Mouse (Mus musculus) limb, embryonic 12.5 days (tissue): ENCODE measurements around the gene Nlrp3. TPM values are rescaled to one million over a fixed set of nuclear protein-coding genes. Genes with fewer than 3 reads are reported as not detected.

ENCODE experiments used
- ATAC-seq: fragments of 200-750 bp; cut with Nextera tagmentation; 2 replicates; pipeline ENCODE4 v1.8.0; 2017; ENCODE audit warnings: low read depth, moderate TSS enrichment; ENCODE audit not compliant: insufficient number of reproducible peaks, insufficient read depth, low FRiP score, low TSS enrichment
- H3K27ac ChIP-seq: fragments of 300-500 bp; sonication (generic); 2 replicates; pipeline ENCODE4 v1.5.1; 2016; ENCODE audit warnings: mild to moderate bottlenecking, moderate library complexity
- H3K27me3 ChIP-seq: fragments of 300-500 bp; sonication (generic); 2 replicates; pipeline ENCODE4 v1.6.1; 2016; ENCODE audit warnings: mild to moderate bottlenecking, moderate library complexity
- H3K36me3 ChIP-seq: fragments of 300-500 bp; sonication (generic); 2 replicates; pipeline ENCODE4 v1.6.1; 2016; ENCODE audit warnings: mild to moderate bottlenecking, moderate library complexity
- H3K4me1 ChIP-seq: fragments of 300-500 bp; sonication (generic); replicated peaks from 2 replicates; pipeline ENCODE4 v1.6.1; 2016
- H3K4me2 ChIP-seq: fragments of 300-500 bp; sonication (generic); 2 replicates; pipeline ENCODE4 v1.6.1; 2016; ENCODE audit warnings: mild to moderate bottlenecking, moderate library complexity
- H3K4me3 ChIP-seq: fragments of 300-500 bp; sonication (generic); replicated peaks from 2 replicates; pipeline ENCODE4 v1.5.1; 2016; ENCODE audit warnings: mild to moderate bottlenecking
- H3K9ac ChIP-seq: fragments of 300-500 bp; sonication (generic); replicated peaks from 2 replicates; pipeline ENCODE4 v1.6.1; 2016; ENCODE audit warnings: mild to moderate bottlenecking, moderate library complexity
- H3K9me3 ChIP-seq: fragments of 300-500 bp; sonication (generic); 2 replicates; pipeline ENCODE4 v1.6.1; 2016; ENCODE audit warnings: mild to moderate bottlenecking, moderate library complexity
- WGBS: fragments of 180-500 bp; shearing (Covaris S2); methylation state at CpG from one replicate; pipeline ENCODE4 v1.1.7; 2016; 5-methylcytosine and 5-hydroxymethylcytosine counted together
- polyA plus RNA-seq: library from polyadenylated mRNA; unstranded; fragments of >200 nt; fragmentation: Nextera tagmentation; extraction: Ambion mirVana; gene quantifications from 2 replicates; pipeline ENCODE4 v1.2.1, GENCODE M21; 2016

The Nlrp3 gene
- polyA plus RNA-seq, 1 experiment from 2014 or later, result not detected

GRCm38 (mm10) chr11:59514789-59515188, 26.6 kb upstream of the Nlrp3 start:
- Histone ChIP-seq H3K4me3 (no peak overlapping the region), H3K9ac (no peak overlapping the region), H3K36me3 (peaks cover 13% of the 10 kb centered on the region), H3K4me1 (peaks cover 15% of the 10 kb centered on the region; the same call in 1 of the 2 replicates), H3K9me3 (no peaks in the 10 kb centered on the region), H3K27me3 (no peaks in the 10 kb centered on the region), H3K27ac (peak overlapping the region; percentile 57), H3K4me2 (no peak overlapping the region)
- peak; percentile 60; the same call in 1 of the 2 replicates for ATAC-seq
- WGBS, result 57% methylated on average over 3 of the region's 3 CpGs

- H3K9ac ChIP-seq, result no peak overlapping the region
- no peaks in the 10 kb centered on the region for H3K36me3 ChIP-seq
- no peak overlapping the region for H3K4me2 ChIP-seq
- H3K4me3 ChIP-seq, result no peak overlapping the region
- no peak overlapping the region for H3K27ac ChIP-seq
- H3K9me3 ChIP-seq, result no peaks in the 10 kb centered on the region
- H3K4me1 ChIP-seq, result peaks cover 19% of the 10 kb centered on the region; the same call in 1 of the 2 replicates
- H3K27me3 ChIP-seq, result no peaks in the 10 kb centered on the region
- ATAC-seq, result no peak
- WGBS, result 89% methylated on average over 1 of the region's 1 CpGs
Measured at GRCm38 (mm10) chr11:59517441-59517840, 23.9 kb upstream of the Nlrp3 start.

- Histone ChIP-seq H3K36me3 (no peaks in the 10 kb centered on the region), H3K9ac (no peak overlapping the region), H3K27me3 (no peaks in the 10 kb centered on the region), H3K4me2 (no peak overlapping the region), H3K4me1 (peaks cover 15% of the 10 kb centered on the region; the same call in 1 of the 2 replicates), H3K9me3 (no peaks in the 10 kb centered on the region), H3K4me3 (no peak overlapping the region), H3K27ac (no peak overlapping the region)
- ATAC-seq, result no peak
- WGBS, result 73% methylated on average over 10 of the region's 10 CpGs
Measured at GRCm38 (mm10) chr11:59518226-59518625, 23.1 kb upstream of the Nlrp3 start.

- Histone ChIP-seq H3K9ac (no peak overlapping the region), H3K9me3 (peaks cover 4% of the 10 kb centered on the region; the same call in 1 of the 2 replicates), H3K4me2 (no peak overlapping the region), H3K36me3 (no peaks in the 10 kb centered on the region), H3K27me3 (no peaks in the 10 kb centered on the region), H3K27ac (no peak overlapping the region), H3K4me3 (no peak overlapping the region), H3K4me1 (peaks cover 11% of the 10 kb centered on the region; the same call in 1 of the 2 replicates)
- no peak for ATAC-seq
- WGBS, result 71% methylated on average over 6 of the region's 6 CpGs
Measured at GRCm38 (mm10) chr11:59519741-59520495, 21.4 kb upstream of the Nlrp3 start.

GRCm38 (mm10) chr11:59524150-59524549, 17.2 kb upstream of the Nlrp3 start:
- Histone ChIP-seq H3K36me3 (no peaks in the 10 kb centered on the region), H3K9ac (no peak overlapping the region), H3K9me3 (peaks cover 4% of the 10 kb centered on the region; the same call in 1 of the 2 replicates), H3K27me3 (no peaks in the 10 kb centered on the region), H3K4me3 (no peak overlapping the region), H3K4me2 (no peak overlapping the region), H3K4me1 (peaks cover 8% of the 10 kb centered on the region; the same call in 1 of the 2 replicates), H3K27ac (no peak overlapping the region)
- 96% methylated on average over 2 of the region's 2 CpGs for WGBS
- no peak for ATAC-seq

GRCm38 (mm10) chr11:59525237-59525636, 16.1 kb upstream of the Nlrp3 start:
- Histone ChIP-seq H3K27ac (no peak overlapping the region), H3K4me2 (no peak overlapping the region), H3K9ac (no peak overlapping the region), H3K9me3 (peaks cover 4% of the 10 kb centered on the region; the same call in 1 of the 2 replicates), H3K4me1 (0 out of 2 replicates have a peak, but pooled peaks cover 3% of the 10 kb centered on the region), H3K27me3 (no peaks in the 10 kb centered on the region), H3K4me3 (no peak overlapping the region), H3K36me3 (no peaks in the 10 kb centered on the region)
- WGBS, result 8% methylated on average over 10 of the region's 10 CpGs
- no peak for ATAC-seq

GRCm38 (mm10) chr11:59526472-59527080, 14.8 kb upstream of the Nlrp3 start, which contains the start of gene Zkscan17:
Zkscan17 (minus strand) TSS chr11:59526751.
- no peak within 1 kb of the TSS for H3K4me2 ChIP-seq
- WGBS, result 55% methylated on average over 8 of the region's 8 CpGs
- H3K9ac ChIP-seq, result no peak within 1 kb of the TSS
- ATAC-seq, result no peak
- H3K4me3 ChIP-seq, result no peak within 1 kb of the TSS
- no peak within 1 kb of the TSS for H3K27ac ChIP-seq
- peaks cover 7% of the 10 kb centered on the region for H3K4me1 ChIP-seq
- H3K27me3 ChIP-seq, result no peaks in the 10 kb centered on the region
- H3K36me3 ChIP-seq, result no peaks in the 10 kb centered on the region
- H3K9me3 ChIP-seq, result peaks cover 4% of the 10 kb centered on the region; the same call in 1 of the 2 replicates

- no peak overlapping the region for H3K27ac ChIP-seq
- no peak for ATAC-seq
- no peak overlapping the region for H3K4me2 ChIP-seq
- no peak overlapping the region for H3K4me3 ChIP-seq
- H3K9me3 ChIP-seq, result no peaks in the 10 kb centered on the region
- H3K9ac ChIP-seq, result no peak overlapping the region
- H3K4me1 ChIP-seq, result peaks cover 7% of the 10 kb centered on the region
- H3K27me3 ChIP-seq, result no peaks in the 10 kb centered on the region
- no peaks in the 10 kb centered on the region for H3K36me3 ChIP-seq
- 84% methylated on average over 5 of the region's 5 CpGs for WGBS
Measured at GRCm38 (mm10) chr11:59530221-59530620, 11.1 kb upstream of the Nlrp3 start.

- Histone ChIP-seq H3K4me1 (peaks cover 7% of the 10 kb centered on the region), H3K9me3 (no peaks in the 10 kb centered on the region), H3K4me3 (no peak overlapping the region), H3K27me3 (no peaks in the 10 kb centered on the region), H3K27ac (no peak overlapping the region), H3K4me2 (no peak overlapping the region), H3K36me3 (no peaks in the 10 kb centered on the region), H3K9ac (no peak overlapping the region)
- WGBS, result 73% methylated on average over 6 of the region's 6 CpGs
- ATAC-seq, result peak; percentile 26; the same call in 1 of the 2 replicates
Measured at GRCm38 (mm10) chr11:59530870-59531535, 10.4 kb upstream of the Nlrp3 start.

GRCm38 (mm10) chr11:59531562-59531961, 9.8 kb upstream of the Nlrp3 start:
- no peak overlapping the region for H3K4me2 ChIP-seq
- no peak overlapping the region for H3K9ac ChIP-seq
- 75% methylated on average over 5 of the region's 5 CpGs for WGBS
- H3K36me3 ChIP-seq, result no peaks in the 10 kb centered on the region
- 0 out of 2 replicates have a peak, but pooled peaks have one; percentile 26 for ATAC-seq
- H3K9me3 ChIP-seq, result no peaks in the 10 kb centered on the region
- no peaks in the 10 kb centered on the region for H3K27me3 ChIP-seq
- peaks cover 7% of the 10 kb centered on the region for H3K4me1 ChIP-seq
- no peak overlapping the region for H3K4me3 ChIP-seq
- H3K27ac ChIP-seq, result no peak overlapping the region
